26 mouse cellular contexts compared by ENCODE assay signal in the genomic region with DNA sequence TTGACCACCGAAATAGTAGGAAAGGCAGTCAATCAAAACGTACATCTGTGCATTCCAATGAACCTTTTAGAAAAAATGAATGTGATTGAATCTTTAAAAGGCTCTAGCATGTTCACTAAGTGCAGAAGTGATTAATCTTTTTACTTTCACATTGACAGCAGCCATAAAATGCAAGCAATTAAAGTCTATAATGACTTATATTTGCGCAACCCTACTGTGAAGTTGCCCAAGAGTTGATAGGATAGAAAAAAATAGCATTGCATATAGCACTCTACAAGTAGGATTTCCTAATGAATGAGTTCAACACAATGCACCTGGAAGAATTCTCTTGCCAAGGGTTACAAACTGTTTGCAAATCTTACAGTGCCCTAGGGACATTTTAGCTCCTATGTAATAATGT.
DNase-seq lines count a peak whose midpoint lies in the region; ATAC-seq lines count a peak whose summit lies in the region.
"Had no signal": no experiment of that assay in that cellular context is flagged by ENCODE, and none has a peak within 500 bp of the region (broad histone marks: within the 10 kb centered on the region; RNA-seq: fewer than 3 reads in every experiment).

No protein-coding gene starts in this region.

- no peaks in the 10 kb centered on the region for H3K27me3 ChIP-seq in kidney, embryonic 15.5 days
- no peaks in the 10 kb centered on the region for H3K27me3 ChIP-seq in intestine, embryonic 15.5 days (replicated peaks)
- no peaks in the 10 kb centered on the region for H3K27me3 ChIP-seq in forebrain, embryonic 11.5 days (ENCODE audit: control insufficient read depth, insufficient read depth, low read length)
- H3K27me3 ChIP-seq: forebrain, embryonic 12.5 days; heart, embryonic 13.5 days; hindbrain, embryonic 12.5 days; liver, embryonic 13.5 days; midbrain, embryonic 12.5 days; neural tube, embryonic 12.5 days had no signal

- no peak for DNase-seq in kidney, adult 11 months
- DNase-seq in fat pad, adult 2 months (ENCODE audit: extremely low read depth, low read depth, low spot score) = peak; percentile 98
- DNase-seq in mesoderm, embryonic 11.5 days (ENCODE audit: low read depth, low spot score) = peak; percentile 22
- no peak for DNase-seq in forebrain, embryonic 11.5 days (ENCODE audit: low spot score)
- DNase-seq: adrenal gland, adult 2 months; B cell, adult 2 months; cerebellum, adult 11-12 months; cerebellum, postnatal 14 days; gastrocnemius, postnatal 10 days; heart, adult 2 months; heart, postnatal 14 days; left cerebral cortex, postnatal 4 days; liver, embryonic 13.5 days; lung, adult 2 months; lung, postnatal 14 days; thymus, adult 18-20 months; thymus, postnatal 36 days had no signal

- no peak overlapping the region for H3K27ac ChIP-seq in kidney, embryonic 15.5 days
- H3K27ac ChIP-seq in intestine, embryonic 15.5 days = no peak overlapping the region
- no peak overlapping the region for H3K27ac ChIP-seq in forebrain, embryonic 11.5 days (ENCODE audit: low read depth, low read length)
- H3K27ac ChIP-seq: forebrain, embryonic 12.5 days; heart, adult 2 months; heart, embryonic 13.5 days; hindbrain, embryonic 12.5 days; left cerebral cortex, adult 2 months; liver, embryonic 13.5 days; midbrain, embryonic 12.5 days; neural tube, embryonic 12.5 days had no signal

- no peaks in the 10 kb centered on the region for H3K9me3 ChIP-seq in kidney, embryonic 15.5 days (replicated peaks)
- H3K9me3 ChIP-seq in intestine, embryonic 15.5 days = no peaks in the 10 kb centered on the region
- H3K9me3 ChIP-seq in forebrain, embryonic 11.5 days (ENCODE audit: control insufficient read depth, low read length) = no peaks in the 10 kb centered on the region
- H3K9me3 ChIP-seq: forebrain, embryonic 12.5 days; heart, embryonic 13.5 days; hindbrain, embryonic 12.5 days; liver, embryonic 13.5 days; midbrain, embryonic 12.5 days; neural tube, embryonic 12.5 days had no signal

- no peak overlapping the region for H3K9ac ChIP-seq in kidney, embryonic 15.5 days
- no peak overlapping the region for H3K9ac ChIP-seq in intestine, embryonic 15.5 days
- H3K9ac ChIP-seq in forebrain, embryonic 11.5 days (ENCODE audit: low read length) = no peak overlapping the region
- H3K9ac ChIP-seq: forebrain, embryonic 12.5 days; heart, embryonic 13.5 days; hindbrain, embryonic 12.5 days; liver, embryonic 13.5 days; midbrain, embryonic 12.5 days; neural tube, embryonic 12.5 days had no signal

- ATAC-seq in kidney, embryonic 15.5 days (replicated peaks; ENCODE audit: low FRiP score) = peak; percentile 64
- 0 out of 2 replicates have a peak, but pooled peaks have one; percentile 23 for ATAC-seq in intestine, embryonic 15.5 days
- no peak for ATAC-seq in forebrain, embryonic 11.5 days (replicated peaks; ENCODE audit: low FRiP score)
- ATAC-seq in frontal cortex, adult (ENCODE audit: low TSS enrichment) = no peak

- no peaks in the 10 kb centered on the region for H3K4me1 ChIP-seq in kidney, embryonic 15.5 days
- H3K4me1 ChIP-seq in intestine, embryonic 15.5 days (replicated peaks) = no peaks in the 10 kb centered on the region
- H3K4me1 ChIP-seq in forebrain, embryonic 11.5 days (replicated peaks; ENCODE audit: control insufficient read depth, insufficient read depth, low read length) = no peaks in the 10 kb centered on the region
- H3K4me1 ChIP-seq: forebrain, embryonic 12.5 days; heart, embryonic 13.5 days; hindbrain, embryonic 12.5 days; liver, embryonic 13.5 days; midbrain, embryonic 12.5 days; neural tube, embryonic 12.5 days had no signal

- no peaks in the 10 kb centered on the region for H3K36me3 ChIP-seq in kidney, embryonic 15.5 days
- no peaks in the 10 kb centered on the region for H3K36me3 ChIP-seq in intestine, embryonic 15.5 days
- no peaks in the 10 kb centered on the region for H3K36me3 ChIP-seq in forebrain, embryonic 11.5 days (ENCODE audit: control insufficient read depth, insufficient read depth, low read length)
- H3K36me3 ChIP-seq: forebrain, embryonic 12.5 days; heart, embryonic 13.5 days; hindbrain, embryonic 12.5 days; liver, embryonic 13.5 days; midbrain, embryonic 12.5 days; neural tube, embryonic 12.5 days had no signal

- 47% methylated on average over 3 of the region's 3 CpGs for WGBS in kidney, embryonic 15.5 days
- WGBS in intestine, embryonic 15.5 days = 61% methylated on average over 3 of the region's 3 CpGs
- 89% methylated on average over 3 of the region's 3 CpGs for WGBS in forebrain, embryonic 11.5 days

- H3K4me2 ChIP-seq in kidney, embryonic 15.5 days = no peak overlapping the region
- no peak overlapping the region for H3K4me2 ChIP-seq in intestine, embryonic 15.5 days (replicated peaks)
- H3K4me2 ChIP-seq in forebrain, embryonic 11.5 days (ENCODE audit: low read depth, low read length, severe bottlenecking) = no peak overlapping the region
- H3K4me2 ChIP-seq: forebrain, embryonic 12.5 days; heart, embryonic 13.5 days; hindbrain, embryonic 12.5 days; liver, embryonic 13.5 days; midbrain, embryonic 12.5 days; neural tube, embryonic 12.5 days had no signal

- H3K4me3 ChIP-seq in kidney, embryonic 15.5 days (replicated peaks) = no peak overlapping the region
- H3K4me3 ChIP-seq in intestine, embryonic 15.5 days (replicated peaks) = no peak overlapping the region
- H3K4me3 ChIP-seq in forebrain, embryonic 11.5 days (ENCODE audit: low read depth, low read length) = no peak overlapping the region
- H3K4me3 ChIP-seq: forebrain, embryonic 12.5 days; heart, adult 2 months; heart, embryonic 13.5 days; hindbrain, embryonic 12.5 days; left cerebral cortex, adult 2 months; liver, embryonic 13.5 days; midbrain, embryonic 12.5 days; neural tube, embryonic 12.5 days had no signal

Comparison
In these comparisons a context has a peak if more than half of its experiments do, and no peak if none do; other contexts are left out.
1. ATAC-seq: peak in kidney, embryonic 15.5 days (single experiment) and intestine, embryonic 15.5 days (single experiment); none in forebrain, embryonic 11.5 days (single experiment) and frontal cortex, adult (single experiment).
2. DNase-seq: peak in fat pad, adult 2 months (single experiment) and mesoderm, embryonic 11.5 days (single experiment); none in kidney, adult 11 months (single experiment) and forebrain, embryonic 11.5 days (single experiment).